Mouse (Mus musculus) ES-Bruce4 (cell line): ENCODE results near the gene Khdc1c.

Source experiments
- CTCF ChIP-seq: IDR thresholded peaks from one replicate; pipeline ENCODE4 v1.8.1; 2011; ENCODE audit warnings: low read depth, low read length
- EP300 ChIP-seq: IDR thresholded peaks from 2 replicates; pipeline ENCODE4 v1.6.1; 2011; ENCODE audit warnings: low read depth, low read length; ENCODE audit not compliant: insufficient read depth

- TF ChIP-seq CTCF (no peak), EP300 (no peak)
Measured at GRCm38 (mm10) chr1:21349341-21349740, 18.8 kb upstream of the Khdc1c start, which contains the start of gene Khdc1a.
